Comparison of ENCODE assay signal across 8 mouse cellular contexts in the genomic region with DNA sequence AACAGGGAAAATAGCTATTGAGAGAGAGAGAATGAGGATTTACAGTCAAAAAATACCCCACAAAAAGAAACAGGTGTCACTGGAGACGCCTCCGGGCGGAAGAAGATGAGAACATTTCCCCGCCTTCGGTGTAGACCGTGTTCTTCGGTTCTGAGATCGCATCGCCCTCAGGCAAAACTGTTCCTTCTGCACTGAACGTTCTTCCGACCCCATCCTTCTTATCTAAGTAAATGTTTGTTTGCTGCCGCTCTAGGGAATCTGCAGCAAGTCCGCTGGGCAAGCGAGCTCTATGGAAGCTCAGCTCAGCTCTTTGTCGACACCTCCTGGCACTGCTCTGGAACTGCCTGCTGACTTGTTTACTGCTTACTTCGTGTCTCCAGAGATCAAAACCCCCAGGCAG. TPM values are rescaled to one million over a fixed set of nuclear protein-coding genes. Genes with fewer than 3 reads are reported as not detected.
DNase-seq lines count a peak whose midpoint lies in the region; ATAC-seq lines count a peak whose summit lies in the region.

No protein-coding gene starts in this region.

- H3K9me3 ChIP-seq in hindbrain, embryonic 16.5 days (ENCODE audit: control insufficient read depth, low read length), result no peaks in the 10 kb centered on the region

- peak overlapping the region; percentile 89 for H3K4me2 ChIP-seq in hindbrain, embryonic 16.5 days (ENCODE audit: low read length)

- peaks cover 2% of the 10 kb centered on the region; the same call in 1 of the 2 replicates for H3K4me1 ChIP-seq in hindbrain, embryonic 16.5 days (ENCODE audit: control insufficient read depth, insufficient read depth, low read depth, low read length)

- peak; percentile 71 for DNase-seq in WW6 (ENCODE audit: low read depth, low spot score)
- peak; percentile 86 to 88 for DNase-seq in cerebellum, postnatal 36 days
- peak; percentile 71 for DNase-seq in gastrocnemius, adult 18-20 months (ENCODE audit: low spot score)
- DNase-seq in left cerebral cortex, adult 11 months (ENCODE audit: low spot score), result peak; percentile 66
- DNase-seq in lung, postnatal 36 days, result peak; percentile 84
- peak; percentile 92 for DNase-seq in retina, postnatal 1 day
- peak; percentile 87 for DNase-seq in thymus, postnatal 4 days

- under 1% methylated on average over 16 of the region's 16 CpGs for WGBS in hindbrain, embryonic 16.5 days

- peak; percentile 79 for ATAC-seq in hindbrain, embryonic 16.5 days

- H3K9ac ChIP-seq in hindbrain, embryonic 16.5 days (ENCODE audit: low read depth, low read length), result peak overlapping the region; percentile 69

- peak overlapping the region; percentile 72 for H3K27ac ChIP-seq in hindbrain, embryonic 16.5 days (ENCODE audit: low read depth, low read length)

- H3K27me3 ChIP-seq in hindbrain, embryonic 16.5 days (replicated peaks; ENCODE audit: control insufficient read depth, insufficient read depth, low read length), result no peaks in the 10 kb centered on the region

- H3K4me3 ChIP-seq in hindbrain, embryonic 16.5 days (ENCODE audit: low read length), result peak overlapping the region; percentile 49

- H3K36me3 ChIP-seq in hindbrain, embryonic 16.5 days (ENCODE audit: control insufficient read depth, insufficient read depth, low read length), result no peaks in the 10 kb centered on the region

RNA-seq across cellular contexts. Expression of gene Abcc12, which starts 5.0 kb away (rescaled TPM):
- total RNA-seq in gastrocnemius, adult 18-20 months (2021), result not detected
- polyA plus RNA-seq in hindbrain, embryonic 16.5 days (2015; fragmentation: Nextera tagmentation; extraction: Ambion mirVana), result 0.20 and 0.26 TPM in 2 replicates

RNA-seq across cellular contexts. Expression of gene Lonp2, which starts 38.3 kb away (rescaled TPM):
- 10 to 100 TPM; 61.9 to 70.3 TPM for total RNA-seq in gastrocnemius, adult 18-20 months (2021)
- polyA plus RNA-seq in hindbrain, embryonic 16.5 days (2015; fragmentation: Nextera tagmentation; extraction: Ambion mirVana), result 91.5 and 93.5 TPM in 2 replicates

Comparison
In these comparisons a context has a peak if more than half of its experiments do, and no peak if none do; other contexts are left out.
1. Peak in every context shown above with its lines: DNase-seq, ATAC-seq, H3K4me3 ChIP-seq and H3K27ac ChIP-seq.